Mouse (Mus musculus) kidney, adult 10 weeks (tissue): ENCODE results near the gene Lgr4. TPM values are rescaled to one million over a fixed set of nuclear protein-coding genes. Genes with fewer than 3 reads are reported as not detected.

ENCODE experiments used
- polyA plus RNA-seq: library from polyadenylated mRNA; stranded (reverse); fragments of 350-450 nt; fragmentation: Illumina TruSeq; extraction: RNeasy Lipid Tissue Mini Kit (QIAGEN cat#74804); gene quantifications from one replicate; pipeline ENCODE4 v1.2.3, GENCODE M21; 2014; ENCODE audit warnings: low read depth, low replicate concordance

Gene Lgr4
- 233 TPM for polyA plus RNA-seq

DNA sequence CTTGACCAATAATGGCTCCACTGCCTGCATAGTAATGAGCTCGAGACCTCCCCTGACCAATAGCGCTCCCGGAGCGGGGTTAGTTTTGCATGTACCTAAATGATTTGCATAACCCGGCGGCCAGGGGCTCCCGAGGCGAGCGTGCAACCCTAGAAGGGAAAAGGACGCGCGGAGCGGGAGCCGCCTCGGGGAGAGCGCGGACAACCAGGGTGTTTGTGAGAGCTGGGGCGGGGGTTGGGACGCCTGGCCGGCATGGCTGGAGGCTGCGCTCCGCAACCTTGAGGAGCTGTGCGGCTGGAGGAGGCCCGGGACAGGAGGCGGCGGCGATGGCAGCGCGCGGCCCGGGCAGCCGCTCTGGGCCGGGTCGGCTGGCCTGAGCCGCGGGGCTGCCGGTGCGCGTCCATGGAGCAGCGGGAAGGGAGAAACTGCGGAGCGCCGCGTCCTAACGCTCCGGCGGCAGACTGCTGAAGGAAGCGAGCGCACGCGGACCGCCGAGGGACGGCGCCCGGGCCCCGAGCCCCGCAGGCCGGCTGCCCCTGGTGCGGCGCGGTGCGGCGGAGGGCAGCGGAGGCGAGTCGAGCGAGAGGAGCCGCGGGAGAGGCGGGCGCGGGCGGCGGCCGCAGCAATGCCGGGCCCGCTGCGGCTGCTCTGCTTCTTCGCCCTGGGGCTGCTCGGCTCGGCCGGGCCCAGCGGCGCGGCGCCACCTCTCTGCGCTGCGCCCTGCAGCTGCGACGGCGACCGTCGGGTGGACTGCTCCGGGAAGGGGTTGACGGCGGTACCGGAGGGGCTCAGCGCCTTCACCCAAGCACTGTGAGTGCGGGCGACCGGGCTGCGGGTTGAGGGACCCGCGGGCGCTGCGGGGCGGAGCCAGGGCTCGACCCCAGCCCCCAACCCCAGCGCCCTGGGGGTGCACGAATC is at the start of gene Lgr4:
Gene Lgr4 (plus strand): TSS at position 152 of the 918 bp plus-strand sequence.

DNA sequence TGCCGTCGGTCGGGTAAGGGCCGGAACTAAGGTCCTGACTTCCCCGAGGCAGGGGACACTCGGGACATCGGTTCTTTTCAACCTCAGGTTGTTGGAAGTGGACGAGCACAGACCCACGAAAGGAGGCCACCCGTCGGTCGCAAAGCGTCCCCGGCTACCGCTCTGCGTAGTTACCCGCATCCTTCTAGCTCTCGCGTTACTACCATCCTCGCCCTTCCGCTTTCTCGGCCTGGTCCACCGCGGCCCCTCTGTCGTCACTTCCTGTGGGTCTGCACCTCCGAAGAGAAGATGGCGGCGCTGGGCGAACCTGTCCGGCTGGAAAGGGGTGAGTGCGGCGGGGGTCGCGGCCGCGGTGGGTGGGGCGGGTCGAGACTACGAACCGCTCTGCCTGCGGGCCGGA is 26.9 kb upstream of the Lgr4 start, which contains the start of gene Lin7c:
Gene Lin7c (plus strand): TSS at position 257 of the 400 bp plus-strand sequence.

DNA sequence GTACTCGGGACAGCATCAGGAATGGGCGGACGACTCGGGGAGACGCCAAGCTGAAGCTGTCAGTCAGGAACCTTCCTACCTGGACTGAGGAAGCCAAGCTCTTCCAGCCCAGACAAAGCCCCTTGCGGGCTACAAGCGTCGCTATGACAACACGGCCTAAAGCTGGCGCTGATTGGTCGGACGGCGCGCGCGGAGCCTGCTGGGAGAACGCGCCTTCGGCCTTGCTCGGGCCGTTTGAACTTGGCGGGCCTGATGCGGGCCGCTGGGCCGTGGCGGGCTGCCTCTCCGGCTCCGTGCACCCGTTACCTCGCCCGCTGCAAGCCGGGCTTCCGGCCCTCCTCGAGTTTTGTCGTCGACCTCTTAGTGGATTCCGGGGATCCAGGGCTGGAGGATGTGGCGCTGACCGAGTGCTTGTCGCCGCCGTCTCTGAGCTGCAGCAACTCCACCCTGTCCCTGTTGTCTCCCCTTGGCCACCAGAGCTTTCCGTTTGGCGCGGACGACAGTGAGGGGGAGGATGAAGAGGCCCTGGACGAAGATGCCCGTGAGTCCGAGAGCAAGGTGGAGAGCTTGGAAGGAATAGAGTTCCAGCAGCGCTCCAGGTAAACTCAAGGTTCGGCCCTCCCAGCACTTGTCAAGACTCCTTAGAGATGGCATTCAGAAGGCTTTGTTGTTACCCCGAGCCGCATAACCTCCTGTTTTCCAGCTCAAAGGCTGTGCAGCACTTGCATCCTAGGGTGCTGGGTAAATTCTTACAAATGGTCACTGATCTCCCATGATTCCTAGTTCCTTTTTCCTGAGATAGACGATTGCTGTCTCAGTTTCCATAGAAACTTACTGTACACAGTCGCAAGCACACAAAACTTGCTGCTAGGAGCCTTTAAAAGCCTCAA is 100.4 kb downstream of the Lgr4 start, which contains the start of gene Ccdc34:
Gene Ccdc34 (plus strand): TSS at position 202 of the 890 bp plus-strand sequence.

Other genes with a start within 250 kb of the Lgr4 start
- gene Bdnf, start 242.9 kb upstream of the Lgr4 start, polyA plus RNA-seq: 6.4 TPM
- 151 TPM for gene Lin7c, start 26.8 kb upstream of the Lgr4 start, polyA plus RNA-seq
- 22.2 TPM for gene Ccdc34, start 100.2 kb downstream of the Lgr4 start, polyA plus RNA-seq